Mouse (Mus musculus): ENCODE results near the gene Nkx2-5. TPM values are rescaled to one million over a fixed set of nuclear protein-coding genes. Genes with fewer than 3 reads are reported as not detected.
A peak's percentile ranks its signal among the peaks of the same experiment; 100 is the strongest.

Nkx2-5 gene
- polyA plus RNA-seq (2017; shearing (Covaris generic)): not detected

GRCm38 (mm10) chr17:26844909-26845148 is at the start of gene Nkx2-5:
TSS of gene Nkx2-5 (minus strand) at chr17:26845009.
- ATAC-seq: no peak

- no peak for ATAC-seq
These were observed 49.5 kb upstream of the Nkx2-5 start for GRCm38 (mm10) chr17:26894342-26894741.

- no peak for ATAC-seq
These were observed 48.7 kb upstream of the Nkx2-5 start for GRCm38 (mm10) chr17:26893492-26893891.

- no peak for ATAC-seq
These were observed 48.0 kb upstream of the Nkx2-5 start for GRCm38 (mm10) chr17:26892635-26893375.

- ATAC-seq: no peak
These were observed 43.1 kb upstream of the Nkx2-5 start for GRCm38 (mm10) chr17:26887926-26888325.

GRCm38 (mm10) chr17:26886047-26886749 is 41.4 kb upstream of the Nkx2-5 start:
- ATAC-seq: peak; percentile 77

- peak; percentile 79 for ATAC-seq
These were observed 40.5 kb upstream of the Nkx2-5 start for GRCm38 (mm10) chr17:26884995-26885926.

GRCm38 (mm10) chr17:26883585-26883984 is 38.8 kb upstream of the Nkx2-5 start:
- ATAC-seq: no peak

GRCm38 (mm10) chr17:26882706-26883105 is 37.9 kb upstream of the Nkx2-5 start:
- no peak for ATAC-seq

GRCm38 (mm10) chr17:26879235-26879634 is 34.4 kb upstream of the Nkx2-5 start:
- ATAC-seq: no peak

- ATAC-seq: no peak
These were observed 33.1 kb upstream of the Nkx2-5 start for GRCm38 (mm10) chr17:26877927-26878326.

GRCm38 (mm10) chr17:26874542-26874941 is 29.7 kb upstream of the Nkx2-5 start:
- ATAC-seq: no peak

- no peak for ATAC-seq
These were observed 28.7 kb upstream of the Nkx2-5 start for GRCm38 (mm10) chr17:26873502-26873901.

GRCm38 (mm10) chr17:26872870-26873269 is 28.1 kb upstream of the Nkx2-5 start:
- ATAC-seq: no peak

- no peak for ATAC-seq
These were observed 23.9 kb upstream of the Nkx2-5 start for GRCm38 (mm10) chr17:26868756-26869155.

GRCm38 (mm10) chr17:26865156-26865555 is 20.3 kb upstream of the Nkx2-5 start:
- no peak for ATAC-seq

GRCm38 (mm10) chr17:26864343-26864742 is 19.5 kb upstream of the Nkx2-5 start:
- ATAC-seq: no peak

- ATAC-seq: no peak
These were observed 17.0 kb upstream of the Nkx2-5 start for GRCm38 (mm10) chr17:26861793-26862192.

GRCm38 (mm10) chr17:26861383-26861782 is 16.6 kb upstream of the Nkx2-5 start:
- ATAC-seq: no peak

- ATAC-seq: no peak
These were observed 16.1 kb upstream of the Nkx2-5 start for GRCm38 (mm10) chr17:26860906-26861305.

- no peak for ATAC-seq
These were observed 7.5 kb upstream of the Nkx2-5 start for GRCm38 (mm10) chr17:26852262-26852661.

GRCm38 (mm10) chr17:26851136-26851460 is 6.3 kb upstream of the Nkx2-5 start:
- no peak for ATAC-seq

- ATAC-seq: no peak
These were observed 5.7 kb upstream of the Nkx2-5 start for GRCm38 (mm10) chr17:26850358-26851135.

Data from activated CD4-positive, CD25-positive, alpha-beta regulatory T cell, adult 4 months (primary cell).